Mouse (Mus musculus) forelimb bud, embryonic 11.5 days (tissue): ENCODE measurements at regions not wholly inside any gene's neighbourhood (a gene's known extent, or its start where the extent isn't known, plus 50 kb on each side); places are given as distances from the start of the nearest gene placed in this dataset.

Experiments
- DNase-seq: peaks from one replicate; pipeline ENCODE4 v3.0.0-alpha.2; 2012; ENCODE audit warnings: low read depth, low spot score

DNA sequence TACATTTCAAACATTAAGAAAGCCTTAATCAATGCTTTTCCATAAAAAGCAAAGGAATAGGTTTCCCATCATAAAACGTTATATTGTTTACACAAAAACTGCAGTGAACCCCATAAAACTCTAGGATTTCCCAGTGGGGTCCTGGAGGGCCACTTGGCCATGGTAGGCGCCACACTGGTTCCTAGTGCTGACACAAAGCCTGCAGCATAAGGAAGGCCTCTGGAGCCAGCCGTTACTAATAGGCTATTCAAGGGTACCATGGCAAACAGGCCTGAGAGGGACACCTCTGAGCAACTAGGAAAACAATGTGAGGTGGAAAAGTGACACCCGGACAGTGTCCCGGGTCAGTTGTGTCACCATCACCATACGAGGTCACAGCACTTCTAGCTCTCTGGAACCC lies 231.9 kb downstream of the Ttc32 start:
- no peak for DNase-seq

GRCm38 (mm10) chr12:9266221-9266620 lies 236.4 kb downstream of the Ttc32 start:
- DNase-seq = no peak

DNA sequence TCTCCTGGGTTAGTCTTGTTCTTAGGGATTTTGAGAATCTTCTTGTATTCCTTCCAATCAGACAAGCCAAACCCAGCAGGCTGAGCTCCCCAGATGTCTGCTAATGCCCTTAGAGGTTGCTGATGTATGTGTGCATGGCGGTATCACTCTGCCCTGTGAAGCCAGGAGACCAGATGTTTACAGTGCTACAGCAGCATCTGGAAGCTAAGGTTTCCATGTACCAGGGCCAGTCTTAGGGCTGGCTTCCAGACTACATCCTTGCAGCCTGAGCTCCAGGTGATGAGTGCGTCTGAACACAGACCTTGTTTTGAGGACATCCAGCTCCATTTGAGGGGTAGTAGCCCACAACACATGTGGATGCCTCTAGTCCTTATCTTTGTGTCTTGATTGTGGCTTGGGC lies 241.7 kb downstream of the Ttc32 start:
- no peak for DNase-seq

- no peak for DNase-seq
These were observed 244.4 kb downstream of the Ttc32 start for GRCm38 (mm10) chr12:9274181-9274580.

DNA sequence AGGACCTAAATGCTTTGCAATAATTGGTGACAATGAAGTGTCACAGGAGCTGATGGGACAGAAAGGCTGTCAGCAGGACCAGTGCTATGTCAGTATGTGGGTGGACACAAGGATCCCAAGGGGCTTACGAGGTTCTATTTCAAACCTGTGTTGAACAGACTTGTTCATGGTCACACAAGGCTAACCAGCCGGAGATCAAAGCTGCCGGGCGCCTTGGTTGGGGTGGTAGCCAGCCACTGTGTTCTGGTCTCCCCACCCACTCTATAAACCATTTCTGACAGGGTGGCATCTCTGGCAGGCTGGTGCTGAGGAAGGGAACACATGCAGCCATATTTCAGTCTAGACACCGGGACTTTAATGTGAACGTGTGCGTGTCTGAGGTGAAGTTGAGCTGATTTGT lies 245.9 kb downstream of the Ttc32 start:
- DNase-seq = no peak

- DNase-seq = no peak
These were observed 248.9 kb downstream of the Ttc32 start for GRCm38 (mm10) chr12:9278735-9279134.

GRCm38 (mm10) chr12:9279893-9280605 lies 250.3 kb downstream of the Ttc32 start:
- DNase-seq = no peak

GRCm38 (mm10) chr12:9287271-9287670 lies 257.5 kb downstream of the Ttc32 start:
- DNase-seq = no peak

GRCm38 (mm10) chr12:9292656-9293055 lies 262.9 kb downstream of the Ttc32 start:
- no peak for DNase-seq

DNA sequence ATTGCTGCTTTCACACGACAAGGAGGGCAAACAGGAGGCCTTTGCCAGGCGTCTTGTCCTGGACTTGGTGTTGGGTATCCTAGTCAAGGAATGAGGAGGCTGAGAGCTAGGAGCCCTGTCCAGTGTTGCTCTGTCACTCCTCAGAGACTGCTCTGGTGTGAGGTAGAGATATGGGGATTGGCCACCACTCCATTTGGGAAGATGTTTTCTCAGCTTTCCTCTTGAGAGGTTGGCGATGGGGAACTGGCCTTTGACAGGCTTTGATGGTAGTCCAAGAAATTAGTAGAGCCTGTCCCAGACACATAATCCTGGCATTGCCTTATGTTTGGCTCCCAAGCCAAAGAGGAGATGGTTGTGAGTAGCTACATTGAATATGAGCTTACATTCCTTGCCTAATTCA lies 265.4 kb downstream of the Ttc32 start:
- DNase-seq = no peak

DNA sequence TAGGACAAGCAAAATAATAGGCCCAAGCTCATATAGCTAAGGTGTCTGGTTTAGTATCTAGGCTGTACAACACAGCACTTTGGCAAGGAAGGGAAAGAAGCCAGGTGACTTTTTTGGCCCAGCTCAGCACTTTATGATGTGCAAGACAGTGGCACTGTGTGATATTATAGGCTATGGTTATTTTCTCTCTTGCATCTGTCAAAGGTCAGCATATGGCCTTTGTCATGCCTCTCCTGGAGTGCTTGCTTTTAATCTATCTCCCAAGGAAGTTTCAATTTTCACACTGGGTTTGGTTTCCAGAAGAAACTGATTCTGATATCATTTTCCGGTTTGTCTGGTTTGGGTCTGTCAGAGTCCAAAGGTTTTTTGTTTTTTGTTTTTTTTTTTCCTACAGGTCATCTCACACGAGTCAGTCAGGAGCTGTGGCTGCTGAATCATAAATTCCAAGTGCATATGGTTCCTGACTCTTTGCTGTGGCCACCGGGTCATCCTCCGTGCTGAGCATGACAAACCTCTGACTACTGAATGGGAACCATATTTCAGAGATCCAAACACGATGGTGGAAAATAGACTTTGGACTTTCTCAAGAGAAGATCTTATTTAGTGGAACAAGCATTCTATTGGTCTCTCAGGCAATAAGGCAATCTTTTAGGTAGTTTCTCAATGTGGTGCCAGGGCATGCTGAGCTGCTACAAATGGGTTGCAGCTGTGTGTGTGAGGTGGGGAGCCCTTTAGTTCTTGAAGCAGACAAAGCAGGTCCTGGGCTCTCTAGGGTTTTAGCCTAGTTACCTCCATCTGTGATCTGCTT lies 269.3 kb downstream of the Ttc32 start:
- DNase-seq = peak; percentile 13

GRCm38 (mm10) chr12:9304146-9304545 lies 265.8 kb upstream of the Osr1 start:
- DNase-seq = no peak

GRCm38 (mm10) chr12:9337891-9338672 lies 231.8 kb upstream of the Osr1 start:
- peak; percentile 82 for DNase-seq

DNA sequence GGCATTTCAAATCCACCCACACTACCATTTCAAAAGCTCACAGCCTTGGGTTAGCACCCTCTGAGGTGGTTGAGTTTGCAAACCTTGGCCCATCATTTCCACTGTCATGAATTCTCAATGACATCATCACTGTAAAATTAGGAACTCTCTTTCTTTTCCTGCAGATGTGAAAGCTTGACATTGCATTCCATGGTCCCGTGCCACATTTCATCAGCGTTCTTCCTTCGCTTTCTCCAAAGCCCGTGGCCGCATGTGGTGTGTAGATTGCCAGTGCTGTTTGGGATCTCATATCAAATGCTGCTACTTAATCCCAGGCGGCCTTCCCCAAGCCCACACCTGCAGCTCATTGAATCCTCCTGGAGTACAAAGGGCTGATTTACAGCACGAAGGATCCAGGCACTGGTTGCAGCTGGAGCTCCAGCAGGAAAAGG lies 231.1 kb upstream of the Osr1 start:
- peak; percentile 87 for DNase-seq

DNA sequence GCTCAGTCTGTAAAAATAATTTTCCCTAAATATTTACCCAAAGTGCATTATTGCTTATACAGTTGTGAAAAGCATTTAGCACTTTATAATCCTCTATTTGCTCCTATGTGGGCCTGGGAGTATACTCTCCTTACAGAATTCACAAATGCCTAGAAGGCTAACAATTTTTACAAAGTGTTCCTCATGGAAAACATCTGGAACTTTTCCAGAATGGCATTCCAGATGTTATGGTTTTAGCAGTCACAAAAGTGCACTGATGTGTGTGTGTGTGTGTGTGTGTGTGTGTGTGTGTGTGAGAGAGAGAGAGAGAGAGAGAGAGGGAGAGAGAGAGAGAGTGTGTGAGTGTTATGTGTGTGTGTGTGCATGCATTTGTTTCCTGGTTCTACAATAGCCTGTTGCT lies 229.1 kb upstream of the Osr1 start:
- no peak for DNase-seq

DNA sequence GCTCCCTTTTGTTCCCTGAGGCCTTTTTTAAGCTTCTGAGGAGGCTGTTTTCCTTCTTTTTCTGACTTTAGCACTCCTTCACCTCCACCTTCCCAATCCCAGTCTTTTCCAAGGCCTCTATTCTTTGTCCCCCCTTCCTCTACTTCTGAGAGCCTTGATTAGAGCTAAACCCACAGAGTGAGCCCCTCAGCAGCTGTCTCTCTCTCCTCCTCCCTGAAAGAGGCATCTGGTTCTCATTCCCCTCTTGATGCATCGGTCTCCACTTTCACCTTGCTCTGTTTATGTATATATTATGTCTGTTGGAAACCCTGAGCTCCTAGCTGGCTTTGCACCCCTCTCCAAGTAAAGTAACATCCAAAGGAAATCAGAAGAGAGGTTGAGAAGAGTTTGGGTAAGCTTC lies 224.6 kb upstream of the Osr1 start:
- DNase-seq = no peak

DNA sequence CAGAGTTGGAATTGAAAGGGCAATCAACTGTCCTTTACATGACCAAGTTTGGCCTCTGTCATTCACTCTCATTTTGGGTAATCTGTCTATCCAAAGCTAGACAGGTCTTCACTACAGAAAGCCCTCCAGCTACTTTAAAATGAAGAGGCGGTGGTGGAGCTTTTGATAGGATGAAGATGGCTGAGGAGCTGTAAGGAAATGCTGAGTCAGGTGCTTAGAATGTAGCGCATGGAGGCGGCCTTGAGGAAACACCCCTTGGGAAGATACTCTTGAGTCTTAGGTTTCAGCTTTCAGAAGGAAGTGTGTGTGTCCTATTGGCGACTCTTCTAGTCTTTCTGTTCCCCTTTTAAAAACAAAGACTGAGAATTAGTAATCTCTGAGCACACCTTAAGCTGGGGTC lies 214.4 kb upstream of the Osr1 start:
- DNase-seq = no peak

GRCm38 (mm10) chr12:9357856-9358255 lies 212.1 kb upstream of the Osr1 start:
- no peak for DNase-seq

DNA sequence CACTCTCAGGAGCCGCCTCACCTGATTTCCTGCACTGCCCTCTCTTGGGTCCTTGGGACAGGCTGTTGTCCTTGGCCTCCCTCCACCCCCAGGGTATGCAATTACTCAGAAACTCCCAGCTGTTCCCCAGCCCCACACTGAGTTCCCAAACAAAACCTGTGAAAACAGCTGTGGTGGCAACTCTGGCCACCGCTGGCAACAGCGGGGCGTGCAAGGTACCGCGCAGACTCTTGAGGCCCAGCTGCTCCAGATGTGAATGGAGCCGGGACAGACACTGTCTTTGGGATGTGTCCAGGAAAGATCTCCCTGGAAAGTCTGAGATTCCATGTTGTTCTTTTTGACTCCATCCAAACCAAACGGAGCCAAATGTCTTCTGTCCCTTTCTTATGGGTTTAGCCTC lies 211.0 kb upstream of the Osr1 start:
- DNase-seq = no peak

- DNase-seq = no peak
These were observed 204.0 kb upstream of the Osr1 start for GRCm38 (mm10) chr12:9365931-9366330.

- DNase-seq = peak; percentile 84
These were observed 201.2 kb upstream of the Osr1 start for GRCm38 (mm10) chr12:9368682-9369081.

DNA sequence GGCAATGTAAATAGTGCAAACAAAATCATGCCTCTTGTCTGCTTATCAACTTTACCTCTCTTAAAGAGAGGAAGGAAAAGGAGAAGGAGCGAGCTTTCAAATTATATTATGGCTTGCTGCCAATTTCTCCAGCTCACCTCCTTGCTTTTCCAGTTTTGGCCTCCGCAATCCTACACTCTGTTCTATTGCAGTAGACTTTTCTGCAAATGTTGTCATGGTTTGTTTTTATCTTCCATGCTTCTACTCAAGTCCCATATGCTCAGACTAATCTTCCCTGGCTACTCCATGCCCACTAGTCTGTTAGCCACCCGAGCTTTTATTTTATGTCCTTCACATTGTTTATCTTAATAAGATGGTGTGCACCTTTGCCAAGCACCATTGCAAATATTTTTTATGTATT lies 168.0 kb upstream of the Osr1 start:
- no peak for DNase-seq
